Mouse (Mus musculus): ENCODE measurements around the gene Ccdc27. TPM values are rescaled to one million over a fixed set of nuclear protein-coding genes. Genes with fewer than 3 reads are reported as not detected.

Ccdc27 gene
- not detected in 2 replicates for polyA plus RNA-seq (2015; fragmentation: Nextera tagmentation; extraction: Ambion mirVana)

DNA sequence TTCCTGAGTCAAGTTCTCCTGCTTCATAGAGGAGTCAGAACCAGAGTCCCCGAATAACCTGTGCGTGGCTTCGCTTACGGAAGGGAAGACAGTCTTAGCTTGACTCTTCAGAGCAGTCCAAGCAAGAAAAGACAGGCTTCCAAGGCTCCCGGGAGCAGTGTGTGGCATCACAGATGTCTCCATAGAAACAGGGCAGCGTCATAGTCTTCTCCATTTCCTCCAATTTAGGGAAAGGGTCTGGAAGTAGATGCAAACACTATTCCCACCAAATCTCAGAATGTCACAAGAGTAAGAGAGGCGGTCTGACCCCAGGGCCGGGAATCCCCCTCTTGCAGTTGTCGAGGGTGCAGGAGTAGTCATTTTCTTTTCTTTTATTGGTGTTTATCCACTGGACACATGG is at the start of gene Ccdc27:
TSS of gene Ccdc27 (minus strand) at position 101 of the 400 bp plus-strand sequence.
- H3K27me3 ChIP-seq, result no peaks in the 10 kb centered on the region
- no peaks in the 10 kb centered on the region for H3K36me3 ChIP-seq
- H3K4me3 ChIP-seq, result no peak within 1 kb of the TSS
- no peaks in the 10 kb centered on the region for H3K9me3 ChIP-seq
- no peak within 1 kb of the TSS for H3K27ac ChIP-seq (replicated peaks)
- no peak within 1 kb of the TSS for H3K4me2 ChIP-seq
- H3K9ac ChIP-seq, result no peak within 1 kb of the TSS
- 89% methylated on average over 9 of the region's 9 CpGs for whole genome bisulfite sequencing
- H3K4me1 ChIP-seq (replicated peaks), result no peaks in the 10 kb centered on the region
- no peak for ATAC-seq (ENCODE audit: low FRiP score, low read depth)

DNA sequence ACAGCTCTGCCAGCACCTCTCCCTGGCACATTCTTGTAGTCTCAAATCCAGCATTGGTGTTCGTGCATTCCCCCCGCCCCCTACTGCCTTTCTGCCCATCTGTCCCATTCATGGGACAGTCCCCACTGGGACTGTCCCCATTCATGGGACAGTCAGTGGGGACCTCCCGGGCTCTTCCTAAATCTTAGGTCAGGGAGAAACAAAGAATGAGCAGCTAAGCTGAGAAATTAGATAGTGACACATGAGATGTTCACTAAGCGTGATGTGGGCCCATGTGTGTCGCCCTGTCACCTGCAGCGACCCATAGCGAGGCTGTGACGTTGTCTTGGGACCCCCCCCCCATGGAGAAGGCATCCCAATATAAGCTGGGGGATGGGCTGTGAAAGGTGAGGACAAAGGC is 48.9 kb upstream of the Ccdc27 start:
- WGBS, result 49% methylated on average over 8 of the region's 8 CpGs
- H3K4me3 ChIP-seq, result no peak overlapping the region
- H3K36me3 ChIP-seq, result no peaks in the 10 kb centered on the region
- no peaks in the 10 kb centered on the region for H3K4me1 ChIP-seq (replicated peaks)
- H3K27ac ChIP-seq (replicated peaks), result no peak overlapping the region
- ATAC-seq (ENCODE audit: low FRiP score, low read depth), result no peak
- H3K27me3 ChIP-seq, result no peaks in the 10 kb centered on the region
- no peak overlapping the region for H3K9ac ChIP-seq
- H3K4me2 ChIP-seq, result no peak overlapping the region
- H3K9me3 ChIP-seq, result no peaks in the 10 kb centered on the region

DNA sequence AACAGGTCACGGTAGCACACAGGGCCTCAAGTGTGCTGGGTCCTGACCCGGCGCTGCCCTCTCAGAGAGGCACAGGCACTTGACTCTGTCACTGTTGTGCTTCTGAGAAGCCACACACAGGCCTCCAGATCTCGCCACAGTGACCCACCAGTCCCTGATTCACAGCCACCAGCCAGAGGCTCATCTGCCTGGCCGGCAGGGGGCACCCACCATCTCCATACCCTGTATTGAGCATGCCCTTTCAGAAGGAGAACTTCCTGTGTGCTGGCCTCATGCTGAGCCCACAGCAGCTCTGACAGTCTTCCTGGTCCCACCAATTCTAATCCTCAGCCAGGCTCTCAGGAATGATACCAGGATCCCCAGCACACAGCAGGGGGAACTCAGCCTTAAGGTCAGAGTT is 46.7 kb upstream of the Ccdc27 start:
- Histone ChIP-seq H3K36me3 (no peaks in the 10 kb centered on the region), H3K9me3 (no peaks in the 10 kb centered on the region), H3K9ac (no peak overlapping the region), H3K27me3 (no peaks in the 10 kb centered on the region), H3K4me1 (replicated peaks) (no peaks in the 10 kb centered on the region), H3K4me3 (no peak overlapping the region), H3K4me2 (no peak overlapping the region), H3K27ac (replicated peaks) (no peak overlapping the region)
- WGBS, result 53% methylated on average over 5 of the region's 5 CpGs
- ATAC-seq (ENCODE audit: low FRiP score, low read depth), result no peak

DNA sequence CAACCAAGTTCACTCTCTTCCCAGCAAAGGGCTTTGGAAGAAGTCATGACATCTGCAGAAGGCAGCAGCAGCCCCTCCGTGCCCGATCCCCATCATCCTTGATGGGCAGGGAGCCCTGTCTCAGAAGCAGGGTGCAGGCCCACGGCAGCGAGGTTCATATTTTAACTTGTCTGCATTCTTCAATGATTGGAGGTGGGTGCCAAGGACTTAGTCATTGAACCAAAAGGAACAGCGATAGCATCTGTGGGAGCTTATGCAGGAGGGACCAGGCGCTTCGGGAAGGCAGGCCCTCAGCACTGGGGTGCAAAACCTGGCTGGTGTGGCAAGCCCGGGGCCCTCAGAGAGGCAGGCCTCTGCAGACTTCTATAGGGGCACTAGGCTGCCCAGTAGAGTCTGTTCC is 44.0 kb upstream of the Ccdc27 start:
- Histone ChIP-seq H3K4me3 (no peak overlapping the region), H3K9ac (no peak overlapping the region), H3K27me3 (peaks cover 14% of the 10 kb centered on the region), H3K4me1 (replicated peaks) (no peaks in the 10 kb centered on the region), H3K36me3 (no peaks in the 10 kb centered on the region), H3K27ac (replicated peaks) (no peak overlapping the region), H3K4me2 (no peak overlapping the region), H3K9me3 (no peaks in the 10 kb centered on the region)
- WGBS, result 91% methylated on average over 8 of the region's 8 CpGs
- no peak for ATAC-seq (ENCODE audit: low FRiP score, low read depth)

DNA sequence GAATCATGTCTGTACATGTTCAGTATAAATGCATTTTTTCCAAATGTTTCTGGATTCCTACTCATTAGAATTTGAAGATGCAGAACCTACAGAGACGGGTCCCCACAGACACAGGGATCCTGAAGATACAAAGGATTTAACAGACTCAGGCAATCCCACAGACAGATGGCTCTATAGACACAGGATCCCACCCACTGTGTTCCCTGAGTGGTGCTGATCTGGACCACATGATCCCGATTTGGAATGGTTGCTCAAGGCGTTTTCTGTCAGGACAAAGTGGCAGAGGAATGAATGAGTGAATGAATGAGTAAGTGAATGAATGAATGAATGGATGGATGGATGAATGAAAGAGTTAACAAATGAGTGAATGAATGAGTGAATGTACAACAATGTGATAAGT is 43.4 kb upstream of the Ccdc27 start:
- Histone ChIP-seq H3K9ac (no peak overlapping the region), H3K36me3 (no peaks in the 10 kb centered on the region), H3K9me3 (no peaks in the 10 kb centered on the region), H3K27me3 (peaks cover 19% of the 10 kb centered on the region), H3K4me2 (no peak overlapping the region), H3K4me1 (replicated peaks) (peaks cover 3% of the 10 kb centered on the region; the same call in 1 of the 2 replicates), H3K27ac (replicated peaks) (no peak overlapping the region), H3K4me3 (no peak overlapping the region)
- 43% methylated on average over 3 of the region's 3 CpGs for WGBS
- ATAC-seq (ENCODE audit: low FRiP score, low read depth), result no peak

DNA sequence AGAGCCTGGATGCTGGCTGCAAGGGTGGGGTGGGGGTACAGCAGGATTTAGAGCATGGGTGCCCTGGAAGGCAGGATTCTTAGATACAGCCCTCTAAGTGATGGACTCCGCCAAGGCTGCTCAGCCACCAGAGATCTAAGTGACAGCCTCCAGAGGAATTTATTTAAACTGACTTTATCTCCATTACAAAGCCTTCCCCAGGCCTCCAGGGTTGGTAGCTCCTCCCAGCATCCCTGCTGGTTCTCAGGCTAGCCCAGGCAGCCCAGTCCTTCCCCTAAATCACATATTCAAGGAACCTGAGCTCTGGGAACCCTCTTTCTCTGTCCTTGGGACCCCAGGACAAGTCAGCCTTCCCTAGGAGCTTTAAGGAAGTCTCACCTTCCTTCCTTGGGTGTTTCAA is 39.5 kb upstream of the Ccdc27 start:
- Histone ChIP-seq H3K36me3 (no peaks in the 10 kb centered on the region), H3K27ac (replicated peaks) (no peak overlapping the region), H3K27me3 (peaks cover 37% of the 10 kb centered on the region), H3K4me3 (no peak overlapping the region), H3K9ac (no peak overlapping the region), H3K4me2 (no peak overlapping the region), H3K9me3 (no peaks in the 10 kb centered on the region), H3K4me1 (replicated peaks) (peaks cover 3% of the 10 kb centered on the region; the same call in 1 of the 2 replicates)
- 25% methylated on average over 1 of the region's 1 CpGs for WGBS
- ATAC-seq (ENCODE audit: low FRiP score, low read depth), result no peak

DNA sequence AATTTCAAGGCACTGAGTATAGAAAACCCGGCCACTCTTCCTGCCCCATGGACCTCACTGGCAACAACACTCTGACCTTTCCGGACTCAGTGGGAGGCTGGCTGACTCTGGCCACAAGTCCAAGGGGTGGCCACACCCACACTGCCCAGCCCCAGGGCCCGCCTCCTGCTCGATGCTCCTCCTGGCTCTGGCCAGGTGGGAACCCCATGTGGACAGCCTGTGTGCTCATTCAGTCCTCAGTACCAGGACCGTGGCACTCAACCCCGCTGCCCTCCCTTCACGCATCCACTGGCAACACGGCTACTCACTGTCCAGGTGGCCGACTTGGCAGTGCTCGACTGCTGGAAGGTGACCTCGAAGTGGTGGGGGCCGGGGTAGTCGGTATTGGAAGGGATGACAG is 38.5 kb upstream of the Ccdc27 start:
- WGBS, result 3% methylated on average over 13 of the region's 13 CpGs
- Histone ChIP-seq H3K36me3 (no peaks in the 10 kb centered on the region), H3K27me3 (peaks cover 37% of the 10 kb centered on the region), H3K4me1 (replicated peaks) (peaks cover 3% of the 10 kb centered on the region; the same call in 1 of the 2 replicates), H3K9me3 (no peaks in the 10 kb centered on the region), H3K4me2 (peak overlapping the region; percentile 39), H3K9ac (no peak overlapping the region), H3K4me3 (peak overlapping the region; percentile 16; the same call in 1 of the 2 replicates), H3K27ac (replicated peaks) (no peak overlapping the region)
- no peak for ATAC-seq (ENCODE audit: low FRiP score, low read depth)

DNA sequence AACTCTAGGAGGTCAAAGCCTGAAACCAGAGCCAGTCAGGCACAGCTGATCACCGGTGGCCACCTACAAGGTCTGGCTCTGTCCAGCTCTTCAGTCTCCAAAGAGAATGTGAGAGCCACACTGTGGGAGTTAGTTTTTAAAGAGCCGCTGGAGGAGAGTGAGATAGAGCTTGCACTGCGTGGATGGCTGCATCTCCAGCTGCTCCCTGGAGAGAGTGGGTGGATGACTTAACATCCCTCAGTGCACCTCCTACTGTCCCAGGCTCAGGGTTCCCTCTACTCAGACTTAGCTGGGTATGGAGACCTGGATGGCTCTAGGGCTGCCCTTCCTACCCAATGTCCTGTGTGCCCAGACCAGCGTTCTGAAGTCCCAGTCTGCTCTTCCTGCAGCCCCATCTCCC is 37.7 kb upstream of the Ccdc27 start:
- Histone ChIP-seq H3K27me3 (peaks cover 37% of the 10 kb centered on the region), H3K36me3 (no peaks in the 10 kb centered on the region), H3K27ac (replicated peaks) (no peak overlapping the region), H3K4me1 (replicated peaks) (peaks cover 3% of the 10 kb centered on the region; the same call in 1 of the 2 replicates), H3K9ac (no peak overlapping the region), H3K4me2 (no peak overlapping the region), H3K4me3 (no peak overlapping the region), H3K9me3 (no peaks in the 10 kb centered on the region)
- WGBS, result 59% methylated on average over 4 of the region's 4 CpGs
- ATAC-seq (ENCODE audit: low FRiP score, low read depth), result no peak

DNA sequence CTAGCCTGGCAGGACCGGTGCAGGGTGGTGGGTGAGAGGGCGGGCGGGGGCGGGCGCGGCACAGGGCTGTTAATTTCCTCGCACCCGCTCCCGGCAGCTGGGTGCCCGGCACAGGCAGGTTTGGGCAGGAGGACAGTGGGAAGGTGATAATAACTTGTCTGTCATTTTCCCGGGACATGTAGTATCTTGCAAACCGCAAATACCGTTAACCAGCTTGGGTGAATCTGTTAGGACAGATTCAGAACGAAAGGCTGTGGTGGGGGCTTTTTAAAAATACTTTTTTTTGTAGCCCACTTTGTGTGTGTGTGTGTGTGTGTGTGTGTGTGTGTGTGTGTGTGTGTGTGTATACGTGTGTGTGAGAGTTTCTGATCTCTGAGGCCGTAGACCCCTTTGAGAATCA is 29.5 kb upstream of the Ccdc27 start:
- WGBS, result 23% methylated on average over 13 of the region's 16 CpGs
- Histone ChIP-seq H3K27me3 (peaks cover 32% of the 10 kb centered on the region), H3K36me3 (no peaks in the 10 kb centered on the region), H3K4me2 (peak overlapping the region; percentile 43), H3K9me3 (no peaks in the 10 kb centered on the region), H3K4me3 (no peak overlapping the region), H3K27ac (replicated peaks) (no peak overlapping the region), H3K4me1 (replicated peaks) (peaks cover 7% of the 10 kb centered on the region; the same call in 1 of the 2 replicates), H3K9ac (no peak overlapping the region)
- ATAC-seq (ENCODE audit: low FRiP score, low read depth), result no peak

DNA sequence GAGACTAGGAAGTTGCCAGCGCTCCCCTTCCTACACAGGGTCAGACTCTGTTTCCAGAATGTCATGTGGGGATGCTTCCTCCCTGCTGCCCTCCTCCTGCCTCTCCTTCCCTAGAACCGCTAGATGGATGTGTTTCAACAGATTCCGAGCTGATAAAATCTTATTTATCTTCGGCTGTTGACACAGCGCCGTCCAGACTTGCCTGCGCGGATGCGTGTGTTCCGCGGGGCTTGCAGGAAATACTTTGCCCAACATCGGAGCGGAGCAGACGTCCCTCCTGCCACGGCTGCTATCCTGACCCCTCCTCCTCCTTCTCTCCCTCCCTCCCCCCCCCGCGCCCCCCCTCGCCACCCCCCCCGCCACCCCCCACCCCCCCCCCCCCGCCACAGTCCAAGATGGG is 29.0 kb upstream of the Ccdc27 start:
- Histone ChIP-seq H3K27me3 (peaks cover 32% of the 10 kb centered on the region), H3K4me1 (replicated peaks) (peaks cover 7% of the 10 kb centered on the region; the same call in 1 of the 2 replicates), H3K4me3 (no peak overlapping the region), H3K27ac (replicated peaks) (no peak overlapping the region), H3K4me2 (peak overlapping the region; percentile 43), H3K36me3 (no peaks in the 10 kb centered on the region), H3K9ac (no peak overlapping the region), H3K9me3 (no peaks in the 10 kb centered on the region)
- ATAC-seq (ENCODE audit: low FRiP score, low read depth), result no peak
- WGBS, result 1% methylated on average over 15 of the region's 20 CpGs

DNA sequence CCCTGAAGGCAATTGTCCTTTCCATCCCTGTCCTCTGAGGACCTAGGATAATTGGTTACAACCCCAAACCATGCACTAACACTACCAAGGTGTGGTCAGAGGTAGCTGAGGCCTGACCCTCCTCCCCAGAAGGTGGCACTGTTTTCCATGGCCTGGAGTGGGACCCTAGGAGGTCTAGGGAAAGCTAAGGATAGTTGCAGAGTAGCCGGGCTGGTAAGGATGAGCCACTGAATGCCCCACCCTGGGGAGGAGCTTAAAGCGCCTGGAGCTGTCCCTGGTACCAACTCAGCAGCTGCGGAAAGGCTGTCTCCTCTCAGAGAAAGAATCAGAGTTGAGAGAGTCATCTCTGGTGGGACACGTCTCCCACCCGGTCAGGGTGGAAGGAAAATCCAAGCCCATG is 28.4 kb upstream of the Ccdc27 start:
- H3K4me3 ChIP-seq, result no peak overlapping the region
- 1% methylated on average over 5 of the region's 5 CpGs for WGBS
- no peak overlapping the region for H3K4me2 ChIP-seq
- H3K9me3 ChIP-seq, result no peaks in the 10 kb centered on the region
- no peak overlapping the region for H3K9ac ChIP-seq
- peaks cover 32% of the 10 kb centered on the region for H3K27me3 ChIP-seq
- no peak; the same call in 1 of the 2 replicates for ATAC-seq (ENCODE audit: low FRiP score, low read depth)
- peaks cover 7% of the 10 kb centered on the region; the same call in 1 of the 2 replicates for H3K4me1 ChIP-seq (replicated peaks)
- no peaks in the 10 kb centered on the region for H3K36me3 ChIP-seq
- no peak overlapping the region for H3K27ac ChIP-seq (replicated peaks)

DNA sequence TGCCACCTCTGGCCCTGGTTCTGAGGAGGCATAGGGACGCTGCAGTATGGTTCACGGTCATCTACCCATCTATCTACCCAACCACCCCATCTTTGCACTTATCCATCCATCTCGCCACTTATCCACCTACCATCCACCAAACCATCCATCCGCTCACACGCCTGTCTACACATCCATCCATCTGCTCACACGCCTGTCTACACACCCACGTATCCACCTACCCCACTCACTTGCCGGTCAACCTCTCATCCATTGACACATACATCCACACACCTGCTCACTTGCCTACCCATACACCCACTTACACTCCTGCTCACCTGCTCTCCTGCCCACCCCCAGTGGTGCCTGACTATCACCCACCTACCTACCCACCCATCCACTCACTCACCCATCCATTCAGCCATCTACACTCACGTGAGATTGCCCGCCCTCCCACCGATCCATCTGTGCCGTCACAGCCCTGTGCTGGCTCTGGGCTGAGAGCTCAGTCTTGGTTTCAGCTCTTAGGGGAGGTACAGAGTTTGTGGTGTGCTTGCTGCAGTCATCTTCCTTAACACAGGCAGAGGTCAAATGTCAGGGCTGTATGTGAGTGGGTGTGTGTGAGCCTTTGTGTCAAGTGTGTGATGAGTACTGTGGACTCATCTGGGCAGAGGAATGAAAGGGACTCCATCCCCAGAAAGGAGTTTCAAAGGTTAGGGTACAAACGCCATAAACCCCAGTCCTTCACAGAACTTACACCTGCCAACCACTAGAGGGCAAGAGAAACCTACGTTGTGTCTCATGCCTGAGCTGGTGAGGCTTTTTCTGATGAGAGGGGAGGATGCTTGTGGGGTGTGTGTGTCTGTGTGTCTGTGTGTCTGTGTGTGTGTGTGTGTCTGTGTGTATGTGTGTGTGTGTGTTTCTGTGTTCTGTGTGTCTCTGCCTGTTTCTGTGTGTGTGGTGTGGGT is 22.6 kb upstream of the Ccdc27 start:
- Histone ChIP-seq H3K27me3 (0 out of 2 replicates have a peak, but pooled peaks cover 4% of the 10 kb centered on the region), H3K4me3 (no peak overlapping the region), H3K9me3 (no peaks in the 10 kb centered on the region), H3K36me3 (no peaks in the 10 kb centered on the region), H3K27ac (replicated peaks) (no peak overlapping the region), H3K9ac (no peak overlapping the region), H3K4me2 (no peak overlapping the region), H3K4me1 (replicated peaks) (no peaks in the 10 kb centered on the region)
- peak; percentile 54; the same call in 1 of the 2 replicates for ATAC-seq (ENCODE audit: low FRiP score, low read depth)
- WGBS, result 61% methylated on average over 14 of the region's 14 CpGs

Data from hindbrain, embryonic 15.5 days (tissue).